Mouse (Mus musculus) hindbrain, embryonic 13.5 days (tissue): ENCODE data around the gene Vmn2r45. TPM values are rescaled to one million over a fixed set of nuclear protein-coding genes. Genes with fewer than 3 reads are reported as not detected.
"Not testable (repeated sequence)": the region's sequence is repeated elsewhere in the genome, so short reads cannot be mapped to it uniquely, and the experiment has no call there.

Experiments used
- ATAC-seq: fragments of 200-750 bp; cut with Nextera tagmentation; 2 replicates; pipeline ENCODE4 v1.8.0; 2017; ENCODE audit warnings: moderate TSS enrichment; ENCODE audit not compliant: low FRiP score
- H3K27ac ChIP-seq: fragments of 300-500 bp; sonication (generic); 2 replicates; pipeline ENCODE4 v1.5.1; 2015; ENCODE audit warnings: inconsistent platforms, mild to moderate bottlenecking, moderate library complexity
- H3K27me3 ChIP-seq: fragments of 300-500 bp; sonication (generic); 2 replicates; pipeline ENCODE4 v1.6.1; 2015; ENCODE audit warnings: mild to moderate bottlenecking, inconsistent platforms
- H3K36me3 ChIP-seq: fragments of 300-500 bp; sonication (generic); 2 replicates; pipeline ENCODE4 v1.6.1; 2015; ENCODE audit warnings: mild to moderate bottlenecking, inconsistent platforms
- H3K4me1 ChIP-seq: fragments of 300-500 bp; sonication (generic); replicated peaks from 2 replicates; pipeline ENCODE4 v1.6.1; 2015; ENCODE audit warnings: inconsistent platforms
- H3K4me2 ChIP-seq: fragments of 300-500 bp; sonication (generic); 2 replicates; pipeline ENCODE4 v1.6.1; 2015; ENCODE audit warnings: inconsistent platforms, mild to moderate bottlenecking, moderate library complexity
- H3K4me3 ChIP-seq: fragments of 300-500 bp; sonication (generic); 2 replicates; pipeline ENCODE4 v1.5.1; 2015; ENCODE audit warnings: mild to moderate bottlenecking, inconsistent platforms
- H3K9ac ChIP-seq: fragments of 300-500 bp; sonication (generic); 2 replicates; pipeline ENCODE4 v1.6.1; 2015; ENCODE audit warnings: mild to moderate bottlenecking, inconsistent platforms
- H3K9me3 ChIP-seq: fragments of 300-500 bp; sonication (generic); 2 replicates; pipeline ENCODE4 v1.6.1; 2016; ENCODE audit warnings: inconsistent platforms
- WGBS: fragments of 180-500 bp; shearing (Covaris S2); methylation state at CpG from one replicate; pipeline ENCODE4 v1.1.7; 2015; 5-methylcytosine and 5-hydroxymethylcytosine counted together
- polyA plus RNA-seq: library from polyadenylated mRNA; unstranded; fragments of >200 nt; fragmentation: Nextera tagmentation; extraction: Ambion mirVana; gene quantifications from 2 replicates; pipeline ENCODE4 v1.2.1, GENCODE M21; 2015

Gene Vmn2r45
- polyA plus RNA-seq, result not detected in 2 replicates

DNA sequence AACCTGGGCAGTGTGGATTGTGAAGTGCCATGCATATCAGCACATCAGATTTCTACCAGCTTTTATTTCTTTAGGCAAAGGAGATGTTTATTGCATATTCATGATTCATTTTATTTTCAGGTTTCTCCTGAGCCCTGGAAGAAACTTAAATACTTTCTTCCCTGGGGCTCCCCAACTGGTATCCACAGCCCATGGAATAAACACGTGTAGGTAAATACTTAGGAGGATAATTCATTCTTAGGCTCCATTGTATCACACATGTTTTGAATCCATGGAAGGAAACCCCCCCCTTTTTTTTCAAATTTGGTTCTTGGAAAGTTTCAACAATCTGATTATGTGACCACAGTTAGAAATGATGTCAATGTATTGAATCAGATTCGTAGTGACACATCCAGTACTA, at the start of gene Vmn2r45:
TSS of gene Vmn2r45 (minus strand) at position 101 of the 400 bp plus-strand sequence.
- not testable (repeated sequence) for H3K36me3 ChIP-seq, H3K9me3 ChIP-seq, ATAC-seq, H3K27ac ChIP-seq, H3K4me2 ChIP-seq, H3K4me3 ChIP-seq, H3K9ac ChIP-seq, H3K27me3 ChIP-seq, H3K4me1 ChIP-seq
- WGBS, result 40% methylated on average over 2 of the region's 2 CpGs

Other genes with a start within 250 kb of the Vmn2r45 start
- gene Vmn2r43, start 228.5 kb downstream of the Vmn2r45 start, polyA plus RNA-seq, result not detected in 2 replicates
- gene Vmn2r44, start 105.7 kb downstream of the Vmn2r45 start, polyA plus RNA-seq, result not detected in 2 replicates